Mouse (Mus musculus): Measurements from ENCODE around the gene Gm14406.
"Not testable (repeated sequence)": the region's sequence is repeated elsewhere in the genome, so short reads cannot be mapped to it uniquely, and the experiment has no call there.

DNA sequence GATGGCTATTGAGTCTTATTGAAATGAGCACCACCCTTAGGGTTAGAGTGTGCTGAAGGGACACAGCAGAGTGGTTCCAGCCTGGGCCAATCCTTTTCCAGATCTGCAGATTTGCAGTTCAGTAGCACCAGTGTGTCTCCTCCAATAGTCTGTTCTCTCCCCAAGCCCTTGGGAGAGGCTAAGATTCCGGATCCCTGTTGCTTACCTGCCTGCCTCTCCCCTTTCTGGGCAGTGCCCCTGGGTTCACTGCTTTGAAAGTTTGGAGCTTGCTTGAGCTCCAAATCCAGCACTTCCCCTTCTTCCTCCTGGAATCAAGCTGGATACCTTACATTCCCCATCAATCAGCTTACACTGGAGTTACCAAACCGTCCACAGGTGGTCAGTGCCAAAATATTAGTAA lies 2.9 kb downstream of the Gm14406 start:
- TF ChIP-seq CTCF, EP300 (IDR thresholded peaks at IDR 0.05; ENCODE audit: low read depth): not testable (repeated sequence)
